Mouse (Mus musculus): ENCODE measurements around the gene Wdr86. TPM values are rescaled to one million over a fixed set of nuclear protein-coding genes. Genes with fewer than 3 reads are reported as not detected.
"Not testable (repeated sequence)": the region's sequence is repeated elsewhere in the genome, so short reads cannot be mapped to it uniquely, and the experiment has no call there.

Gene Wdr86
- polyA plus RNA-seq (2014; fragmentation: Nextera tagmentation; extraction: Ambion mirVana): 18.7 and 21.0 TPM in 2 replicates

GRCm38 (mm10) chr5:24730488-24730871, at the start of gene Wdr86:
Gene Wdr86 (minus strand): TSS chr5:24730727.
- Histone ChIP-seq H3K36me3 (ENCODE audit: control insufficient read depth, insufficient read depth, low read length) (no peaks in the 10 kb centered on the region), H3K27me3 (ENCODE audit: control insufficient read depth, insufficient read depth, low read length) (no peaks in the 10 kb centered on the region), H3K27ac (ENCODE audit: low read length) (0 out of 2 replicates have a peak within 1 kb of the TSS, but pooled peaks have one; percentile 3), H3K9me3 (ENCODE audit: control insufficient read depth, low read depth, low read length) (no peaks in the 10 kb centered on the region), H3K9ac (replicated peaks; ENCODE audit: low read depth, low read length) (peak within 1 kb of the TSS; percentile 73), H3K4me3 (ENCODE audit: low read depth, low read length) (peak within 1 kb of the TSS; percentile 66), H3K4me2 (replicated peaks; ENCODE audit: low read depth, low read length) (peak within 1 kb of the TSS; percentile 93), H3K4me1 (ENCODE audit: control insufficient read depth, insufficient read depth, low read length) (peaks cover 23% of the 10 kb centered on the region; the same call in 1 of the 2 replicates)
- WGBS: under 1% methylated on average over 23 of the region's 23 CpGs
- 0 out of 2 replicates have a peak, but pooled peaks have one; percentile 28 for ATAC-seq (ENCODE audit: insufficient number of reproducible peaks, insufficient read depth, low FRiP score, low read depth)

- Histone ChIP-seq H3K36me3 (ENCODE audit: control insufficient read depth, insufficient read depth, low read length) (no peaks in the 10 kb centered on the region), H3K4me3 (ENCODE audit: low read depth, low read length) (no peak overlapping the region), H3K4me1 (ENCODE audit: control insufficient read depth, insufficient read depth, low read length) (no peaks in the 10 kb centered on the region), H3K27ac (ENCODE audit: low read length) (no peak overlapping the region), H3K27me3 (ENCODE audit: control insufficient read depth, insufficient read depth, low read length) (no peaks in the 10 kb centered on the region), H3K9me3 (ENCODE audit: control insufficient read depth, low read depth, low read length) (no peaks in the 10 kb centered on the region), H3K4me2 (replicated peaks; ENCODE audit: low read depth, low read length) (no peak overlapping the region), H3K9ac (replicated peaks; ENCODE audit: low read depth, low read length) (no peak overlapping the region)
- no peak for ATAC-seq (ENCODE audit: insufficient number of reproducible peaks, insufficient read depth, low FRiP score, low read depth)
- 52% methylated on average over 15 of the region's 15 CpGs for WGBS
These were observed 49.5 kb upstream of the Wdr86 start for GRCm38 (mm10) chr5:24779881-24780512.

GRCm38 (mm10) chr5:24779321-24779720, 48.8 kb upstream of the Wdr86 start:
- Histone ChIP-seq H3K27me3 (ENCODE audit: control insufficient read depth, insufficient read depth, low read length) (no peaks in the 10 kb centered on the region), H3K4me3 (ENCODE audit: low read depth, low read length) (no peak overlapping the region), H3K27ac (ENCODE audit: low read length) (no peak overlapping the region), H3K4me1 (ENCODE audit: control insufficient read depth, insufficient read depth, low read length) (no peaks in the 10 kb centered on the region), H3K4me2 (replicated peaks; ENCODE audit: low read depth, low read length) (no peak overlapping the region), H3K36me3 (ENCODE audit: control insufficient read depth, insufficient read depth, low read length) (no peaks in the 10 kb centered on the region), H3K9me3 (ENCODE audit: control insufficient read depth, low read depth, low read length) (no peaks in the 10 kb centered on the region), H3K9ac (replicated peaks; ENCODE audit: low read depth, low read length) (no peak overlapping the region)
- no peak for ATAC-seq (ENCODE audit: insufficient number of reproducible peaks, insufficient read depth, low FRiP score, low read depth)

- H3K27ac ChIP-seq (ENCODE audit: low read length): no peak overlapping the region
- 0 out of 2 replicates have a peak overlapping the region, but pooled peaks have one; percentile 3 for H3K4me2 ChIP-seq (replicated peaks; ENCODE audit: low read depth, low read length)
- WGBS: 47% methylated on average over 13 of the region's 13 CpGs
- no peak overlapping the region for H3K9ac ChIP-seq (replicated peaks; ENCODE audit: low read depth, low read length)
- no peaks in the 10 kb centered on the region for H3K36me3 ChIP-seq (ENCODE audit: control insufficient read depth, insufficient read depth, low read length)
- ATAC-seq (ENCODE audit: insufficient number of reproducible peaks, insufficient read depth, low FRiP score, low read depth): no peak
- H3K27me3 ChIP-seq (ENCODE audit: control insufficient read depth, insufficient read depth, low read length): no peaks in the 10 kb centered on the region
- H3K4me3 ChIP-seq (ENCODE audit: low read depth, low read length): no peak overlapping the region
- H3K4me1 ChIP-seq (ENCODE audit: control insufficient read depth, insufficient read depth, low read length): no peaks in the 10 kb centered on the region
- no peaks in the 10 kb centered on the region for H3K9me3 ChIP-seq (ENCODE audit: control insufficient read depth, low read depth, low read length)
These were observed 48.3 kb upstream of the Wdr86 start for GRCm38 (mm10) chr5:24778843-24779140.

- no peaks in the 10 kb centered on the region for H3K27me3 ChIP-seq (ENCODE audit: control insufficient read depth, insufficient read depth, low read length)
- H3K4me3 ChIP-seq (ENCODE audit: low read depth, low read length): no peak overlapping the region
- no peaks in the 10 kb centered on the region for H3K36me3 ChIP-seq (ENCODE audit: control insufficient read depth, insufficient read depth, low read length)
- H3K4me1 ChIP-seq (ENCODE audit: control insufficient read depth, insufficient read depth, low read length): no peaks in the 10 kb centered on the region
- 0 out of 2 replicates have a peak overlapping the region, but pooled peaks have one; percentile 3 for H3K4me2 ChIP-seq (replicated peaks; ENCODE audit: low read depth, low read length)
- WGBS: 25% methylated on average over 17 of the region's 17 CpGs
- no peak; the same call in 1 of the 2 replicates for ATAC-seq (ENCODE audit: insufficient number of reproducible peaks, insufficient read depth, low FRiP score, low read depth)
- no peak overlapping the region for H3K9ac ChIP-seq (replicated peaks; ENCODE audit: low read depth, low read length)
- no peaks in the 10 kb centered on the region for H3K9me3 ChIP-seq (ENCODE audit: control insufficient read depth, low read depth, low read length)
- no peak overlapping the region for H3K27ac ChIP-seq (ENCODE audit: low read length)
These were observed 47.7 kb upstream of the Wdr86 start for GRCm38 (mm10) chr5:24778082-24778842.

- Histone ChIP-seq H3K4me3 (ENCODE audit: low read depth, low read length) (no peak overlapping the region), H3K27me3 (ENCODE audit: control insufficient read depth, insufficient read depth, low read length) (no peaks in the 10 kb centered on the region), H3K9ac (replicated peaks; ENCODE audit: low read depth, low read length) (no peak overlapping the region), H3K27ac (ENCODE audit: low read length) (no peak overlapping the region), H3K4me1 (ENCODE audit: control insufficient read depth, insufficient read depth, low read length) (no peaks in the 10 kb centered on the region), H3K4me2 (replicated peaks; ENCODE audit: low read depth, low read length) (no peak overlapping the region), H3K36me3 (ENCODE audit: control insufficient read depth, insufficient read depth, low read length) (no peaks in the 10 kb centered on the region), H3K9me3 (ENCODE audit: control insufficient read depth, low read depth, low read length) (no peaks in the 10 kb centered on the region)
- no peak for ATAC-seq (ENCODE audit: insufficient number of reproducible peaks, insufficient read depth, low FRiP score, low read depth)
- WGBS: 55% methylated on average over 4 of the region's 4 CpGs
These were observed 46.2 kb upstream of the Wdr86 start for GRCm38 (mm10) chr5:24776681-24777080.

- H3K4me3 ChIP-seq (ENCODE audit: low read depth, low read length); H3K9me3 ChIP-seq (ENCODE audit: control insufficient read depth, low read depth, low read length); ATAC-seq (ENCODE audit: insufficient number of reproducible peaks, insufficient read depth, low FRiP score, low read depth); H3K4me2 ChIP-seq (replicated peaks; ENCODE audit: low read depth, low read length); H3K4me1 ChIP-seq (ENCODE audit: control insufficient read depth, insufficient read depth, low read length); H3K9ac ChIP-seq (replicated peaks; ENCODE audit: low read depth, low read length); H3K27ac ChIP-seq (ENCODE audit: low read length); H3K27me3 ChIP-seq (ENCODE audit: control insufficient read depth, insufficient read depth, low read length); H3K36me3 ChIP-seq (ENCODE audit: control insufficient read depth, insufficient read depth, low read length): not testable (repeated sequence)
- WGBS: 88% methylated on average over 16 of the region's 16 CpGs
These were observed 44.0 kb upstream of the Wdr86 start for GRCm38 (mm10) chr5:24774549-24774948.

GRCm38 (mm10) chr5:24757816-24758215, 27.3 kb upstream of the Wdr86 start, which contains the start of gene Crygn:
Gene Crygn (minus strand): TSS chr5:24758008.
- Histone ChIP-seq H3K4me3 (ENCODE audit: low read depth, low read length) (no peak within 1 kb of the TSS), H3K4me2 (replicated peaks; ENCODE audit: low read depth, low read length) (no peak within 1 kb of the TSS), H3K9me3 (ENCODE audit: control insufficient read depth, low read depth, low read length) (no peaks in the 10 kb centered on the region), H3K27ac (ENCODE audit: low read length) (no peak within 1 kb of the TSS), H3K4me1 (ENCODE audit: control insufficient read depth, insufficient read depth, low read length) (peaks cover 4% of the 10 kb centered on the region; the same call in 1 of the 2 replicates), H3K9ac (replicated peaks; ENCODE audit: low read depth, low read length) (no peak within 1 kb of the TSS), H3K27me3 (ENCODE audit: control insufficient read depth, insufficient read depth, low read length) (no peaks in the 10 kb centered on the region), H3K36me3 (ENCODE audit: control insufficient read depth, insufficient read depth, low read length) (no peaks in the 10 kb centered on the region)
- 47% methylated on average over 18 of the region's 18 CpGs for WGBS
- 0 out of 2 replicates have a peak, but pooled peaks have one; percentile 11 for ATAC-seq (ENCODE audit: insufficient number of reproducible peaks, insufficient read depth, low FRiP score, low read depth)
